Mouse (Mus musculus): Measurements from ENCODE around the gene Olfr741. TPM values are rescaled to one million over a fixed set of nuclear protein-coding genes. Genes with fewer than 3 reads are reported as not detected.

Olfr741 gene
- not detected in 2 replicates for polyA plus RNA-seq (2015; fragmentation: Nextera tagmentation; extraction: Ambion mirVana)

DNA sequence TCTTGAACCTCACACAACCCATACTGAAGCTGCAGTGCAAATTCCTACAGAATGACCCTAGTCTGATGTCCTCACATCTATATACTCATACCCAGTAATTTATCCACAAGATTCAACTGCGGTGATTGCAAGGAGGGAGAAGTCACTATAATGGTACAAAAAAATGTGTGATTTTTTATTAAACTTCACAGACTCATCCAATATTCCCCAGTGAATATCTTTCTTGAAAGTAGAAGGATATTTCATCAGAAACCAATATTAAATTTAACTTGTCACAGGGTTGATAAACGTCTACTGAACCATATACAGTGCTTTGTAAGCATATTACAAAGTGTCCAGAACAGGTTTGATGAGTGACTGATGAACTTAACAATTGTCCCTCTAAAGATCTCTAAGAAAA, at the start of gene Olfr741:
Gene Olfr741, plus strand, starts transcription at position 301 of the 400 bp plus-strand sequence.

DNA sequence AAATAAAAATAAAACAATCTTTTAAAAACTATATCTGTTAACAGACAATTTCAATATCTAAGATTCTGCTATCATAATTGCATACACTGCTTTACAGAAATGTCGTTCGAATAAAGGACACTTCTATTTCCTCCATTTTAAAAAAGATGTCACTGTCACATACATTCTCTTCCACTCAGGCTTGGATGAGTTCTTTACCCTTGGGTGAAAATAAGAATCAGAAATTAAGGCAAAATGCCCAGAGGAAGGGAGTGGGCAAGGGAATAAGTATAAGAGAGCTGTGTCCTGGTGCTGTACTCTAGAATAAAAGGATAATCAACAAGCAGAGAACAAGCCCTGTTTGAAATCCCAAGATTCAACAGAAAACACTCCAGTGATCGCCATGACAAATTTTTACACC, 27.3 kb upstream of the Olfr741 start, which contains the start of gene Olfr740:
Gene Olfr740, plus strand, starts transcription at position 301 of the 400 bp plus-strand sequence.

DNA sequence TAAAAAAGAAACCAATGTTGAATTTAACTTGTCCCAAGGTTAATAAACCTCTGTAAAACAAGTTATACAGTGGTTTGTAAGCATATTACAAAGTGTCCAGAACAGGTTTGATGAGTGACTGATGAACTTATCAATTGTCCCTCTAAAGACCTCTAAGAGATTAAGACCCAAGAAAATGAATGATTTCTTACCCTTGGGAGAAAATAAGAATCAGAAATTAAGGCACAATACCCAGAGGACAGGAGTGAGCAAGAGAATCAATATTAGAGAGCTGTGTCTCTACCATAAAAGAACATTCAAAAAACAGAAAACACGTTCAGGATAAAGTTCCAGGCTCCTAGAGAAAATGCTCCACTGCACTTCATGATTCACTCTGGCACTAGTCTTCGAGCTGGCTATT, 30.8 kb downstream of the Olfr741 start, which contains the start of gene Olfr742:
Gene Olfr742, plus strand, starts transcription at position 301 of the 400 bp plus-strand sequence.

GRCm38 (mm10) chr14:50521539-50521938, 49.0 kb downstream of the Olfr741 start, which contains the start of gene Olfr743:
Gene Olfr743, plus strand, starts transcription at chr14:50521839.

Other genes starting within 250 kb of the Olfr741 start
- not detected in 2 replicates for gene Olfr731, start 230.9 kb upstream of the Olfr741 start, polyA plus RNA-seq (2015; fragmentation: Nextera tagmentation; extraction: Ambion mirVana)
- not detected in 2 replicates for gene Olfr732, start 188.5 kb upstream of the Olfr741 start, polyA plus RNA-seq (2015; fragmentation: Nextera tagmentation; extraction: Ambion mirVana)
- not detected in 2 replicates for gene Olfr733, start 171.2 kb upstream of the Olfr741 start, polyA plus RNA-seq (2015; fragmentation: Nextera tagmentation; extraction: Ambion mirVana)
- not detected in 2 replicates for gene Olfr734, start 146.0 kb upstream of the Olfr741 start, polyA plus RNA-seq (2015; fragmentation: Nextera tagmentation; extraction: Ambion mirVana)
- gene Olfr735, start 123.9 kb upstream of the Olfr741 start, polyA plus RNA-seq (2015; fragmentation: Nextera tagmentation; extraction: Ambion mirVana), result not detected in 2 replicates
- gene Tlr11, start 114.8 kb upstream of the Olfr741 start, polyA plus RNA-seq (2015; fragmentation: Nextera tagmentation; extraction: Ambion mirVana), result 0.20 and 0.44 TPM in 2 replicates
- not detected in 2 replicates for gene Olfr736, start 91.6 kb upstream of the Olfr741 start, polyA plus RNA-seq (2015; fragmentation: Nextera tagmentation; extraction: Ambion mirVana)
- not detected in 2 replicates for gene Olfr738, start 65.2 kb upstream of the Olfr741 start, polyA plus RNA-seq (2015; fragmentation: Nextera tagmentation; extraction: Ambion mirVana)
- gene Olfr739, start 54.1 kb upstream of the Olfr741 start, polyA plus RNA-seq (2015; fragmentation: Nextera tagmentation; extraction: Ambion mirVana), result not detected in 2 replicates
- not detected in 2 replicates for gene Olfr740, start 27.2 kb upstream of the Olfr741 start, polyA plus RNA-seq (2015; fragmentation: Nextera tagmentation; extraction: Ambion mirVana)
- not detected in 2 replicates for gene Olfr742, start 30.9 kb downstream of the Olfr741 start, polyA plus RNA-seq (2015; fragmentation: Nextera tagmentation; extraction: Ambion mirVana)
- gene Olfr743, start 49.1 kb downstream of the Olfr741 start, polyA plus RNA-seq (2015; fragmentation: Nextera tagmentation; extraction: Ambion mirVana), result not detected in 2 replicates
- gene Olfr744, start 142.1 kb downstream of the Olfr741 start, polyA plus RNA-seq (2015; fragmentation: Nextera tagmentation; extraction: Ambion mirVana), result not detected in 2 replicates
- gene Olfr745, start 166.7 kb downstream of the Olfr741 start, polyA plus RNA-seq (2015; fragmentation: Nextera tagmentation; extraction: Ambion mirVana), result not detected in 2 replicates
- gene Olfr746, start 174.3 kb downstream of the Olfr741 start, polyA plus RNA-seq (2015; fragmentation: Nextera tagmentation; extraction: Ambion mirVana), result not detected in 2 replicates
- not detected in 2 replicates for gene Olfr747, start 220.5 kb downstream of the Olfr741 start, polyA plus RNA-seq (2015; fragmentation: Nextera tagmentation; extraction: Ambion mirVana)
- gene Olfr748, start 234.6 kb downstream of the Olfr741 start, polyA plus RNA-seq (2015; fragmentation: Nextera tagmentation; extraction: Ambion mirVana), result not detected in 2 replicates

All from spleen, postnatal 0 days (tissue).